Mouse (Mus musculus) kidney, adult 10 weeks (tissue): ENCODE data around the gene Gm42417. TPM values are rescaled to one million over a fixed set of nuclear protein-coding genes. Genes with fewer than 3 reads are reported as not detected.

Experiments
- polyA plus RNA-seq: library from polyadenylated mRNA; stranded (reverse); fragments of 350-450 nt; fragmentation: Illumina TruSeq; extraction: RNeasy Lipid Tissue Mini Kit (QIAGEN cat#74804); gene quantifications from one replicate; pipeline ENCODE4 v1.2.3, GENCODE M21; 2014; ENCODE audit warnings: low read depth, low replicate concordance

Gene Gm42417
- 0.32 TPM for polyA plus RNA-seq

DNA sequence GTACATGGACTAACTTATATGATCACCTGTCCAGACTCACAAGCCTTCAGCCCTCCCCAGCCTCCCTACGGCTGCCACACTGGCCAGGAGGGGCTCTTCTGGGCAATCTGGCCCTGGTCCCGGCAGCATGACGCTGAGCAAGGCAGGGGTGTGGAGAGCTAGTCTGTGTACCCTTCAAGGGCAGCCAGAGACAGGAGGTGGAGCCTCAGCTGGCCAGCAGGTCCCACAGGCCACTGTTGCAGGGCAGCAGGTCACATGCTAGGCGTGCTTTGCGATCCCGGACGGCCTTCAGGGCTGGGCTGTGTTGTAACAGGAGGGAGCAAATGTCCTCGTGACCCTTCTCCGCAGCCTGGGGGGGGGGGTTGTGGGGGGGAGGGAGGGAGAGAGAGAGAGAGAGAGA is at the start of gene Gm42417:
Gm42417 (minus strand) TSS at position 244 of the 400 bp plus-strand sequence.

GRCm38 (mm10) chr1:36558031-36558993 is 19.1 kb upstream of the Gm42417 start, which contains the start of gene Sema4c:
Gene Sema4c (minus strand): TSS chr1:36558349.

DNA sequence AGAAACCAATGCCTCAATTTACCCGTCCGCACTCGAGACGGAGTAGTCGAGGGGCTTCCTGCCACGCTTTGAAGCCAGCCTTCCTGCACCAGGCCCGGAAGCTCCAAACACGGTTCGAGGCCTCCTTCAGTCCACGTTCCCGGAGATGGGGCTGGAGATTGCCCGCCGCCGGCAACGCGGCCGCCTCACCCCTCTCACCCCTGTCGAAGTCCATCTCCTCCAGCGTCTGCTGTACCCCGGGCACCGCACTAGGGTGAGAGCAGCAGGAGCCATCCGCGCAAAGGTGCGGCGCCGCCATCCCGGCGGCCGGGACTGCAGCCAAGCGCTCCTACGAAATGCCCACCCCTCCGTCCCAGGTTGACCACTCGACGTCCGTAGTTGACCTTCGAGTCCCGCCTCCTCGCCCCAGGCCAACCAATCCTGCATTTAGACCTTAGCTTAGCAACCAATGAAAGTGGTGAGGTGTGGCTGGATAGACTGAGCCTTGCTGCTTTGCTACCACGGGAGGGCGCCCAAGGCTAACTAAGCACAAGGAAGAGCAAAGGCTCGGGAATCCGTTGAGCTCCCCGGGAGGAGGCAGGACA is 7.8 kb upstream of the Gm42417 start, which contains the start of gene Ankrd39:
Ankrd39 (minus strand) TSS at position 558 of the 584 bp plus-strand sequence.

GRCm38 (mm10) chr1:36536783-36537182 is 2.4 kb downstream of the Gm42417 start, which contains the start of gene Ankrd23:
Gene Ankrd23 (minus strand): TSS chr1:36536883.

GRCm38 (mm10) chr1:36511289-36512021 is 27.8 kb downstream of the Gm42417 start, which contains the start of gene Cnnm3:
Gene Cnnm3 (plus strand): TSS chr1:36511867.

Other genes with a start within 250 kb of the Gm42417 start
- not detected for gene Arid5a, start 231.7 kb downstream of the Gm42417 start, polyA plus RNA-seq
- gene Kansl3, start 170.2 kb downstream of the Gm42417 start, polyA plus RNA-seq: 13.0 TPM
- gene Fer1l5, start 167.1 kb downstream of the Gm42417 start, polyA plus RNA-seq: 0.36 TPM
- 12.6 TPM for gene Lman2l, start 94.2 kb downstream of the Gm42417 start, polyA plus RNA-seq
- gene Cnnm4, start 67.8 kb downstream of the Gm42417 start, polyA plus RNA-seq: 6.0 TPM
- 8.3 TPM for gene Cnnm3, start 27.6 kb downstream of the Gm42417 start, polyA plus RNA-seq
- not detected for gene Ankrd23, start 2.5 kb downstream of the Gm42417 start, polyA plus RNA-seq
- 2.5 TPM for gene Ankrd39, start 8.0 kb upstream of the Gm42417 start, polyA plus RNA-seq
- 0.81 TPM for gene Sema4c, start 18.9 kb upstream of the Gm42417 start, polyA plus RNA-seq
- gene Fam178b, start 143.8 kb upstream of the Gm42417 start, polyA plus RNA-seq: not detected
- 213 TPM for gene Cox5b, start 152.0 kb upstream of the Gm42417 start, polyA plus RNA-seq
- 0.77 TPM for gene 4933424G06Rik, start 170.7 kb upstream of the Gm42417 start, polyA plus RNA-seq
- 17.0 TPM for gene Actr1b, start 175.0 kb upstream of the Gm42417 start, polyA plus RNA-seq
- gene Zap70, start 222.4 kb upstream of the Gm42417 start, polyA plus RNA-seq: not detected